Mouse (Mus musculus) midbrain, postnatal 0 days (tissue): Measurements from ENCODE around the gene Trappc11. TPM values are rescaled to one million over a fixed set of nuclear protein-coding genes. Genes with fewer than 3 reads are reported as not detected.

ENCODE experiments used
- ATAC-seq: fragments of 200-750 bp; cut with Nextera tagmentation; 2 replicates; pipeline ENCODE4 v1.8.0; 2017; ENCODE audit warnings: moderate number of reproducible peaks, mild to moderate bottlenecking, moderate TSS enrichment, moderate library complexity; ENCODE audit not compliant: low FRiP score
- DNase-seq: peaks from one replicate; pipeline ENCODE4 v3.0.0-alpha.2; 2015; ENCODE audit warnings: low spot score
- H3K27ac ChIP-seq: fragments of 300-500 bp; sonication (generic); 2 replicates; pipeline ENCODE4 v1.5.1; 2014; ENCODE audit warnings: low read depth, mild to moderate bottlenecking, low read length, mixed read lengths
- H3K27me3 ChIP-seq: fragments of 300-500 bp; sonication (generic); 2 replicates; pipeline ENCODE4 v1.6.1; 2014; ENCODE audit warnings: low read length, control low read depth, mixed read lengths; ENCODE audit not compliant: insufficient read depth
- H3K36me3 ChIP-seq: fragments of 300-500 bp; sonication (generic); 2 replicates; pipeline ENCODE4 v1.6.1; 2014; ENCODE audit warnings: low read length, control low read depth, mixed read lengths; ENCODE audit not compliant: insufficient read depth
- H3K4me1 ChIP-seq: fragments of 300-500 bp; sonication (generic); 2 replicates; pipeline ENCODE4 v1.6.1; 2014; ENCODE audit warnings: mild to moderate bottlenecking, control low read depth, antibody characterized with exemption, low read length, mixed read lengths; ENCODE audit not compliant: insufficient read depth
- H3K4me2 ChIP-seq: fragments of 300-500 bp; sonication (generic); 2 replicates; pipeline ENCODE4 v1.6.1; 2014; ENCODE audit warnings: low read depth, mild to moderate bottlenecking, low read length, mixed read lengths; ENCODE audit not compliant: poor library complexity, severe bottlenecking
- H3K4me3 ChIP-seq: fragments of 300-500 bp; sonication (generic); 2 replicates; pipeline ENCODE4 v1.5.1; 2014; ENCODE audit warnings: low read depth, mild to moderate bottlenecking, low read length, moderate library complexity
- H3K9ac ChIP-seq: fragments of 300-500 bp; sonication (generic); replicated peaks from 2 replicates; pipeline ENCODE4 v1.6.1; 2014; ENCODE audit warnings: mild to moderate bottlenecking, low read length, moderate library complexity, mixed read lengths; ENCODE audit not compliant: poor library complexity, severe bottlenecking
- H3K9me3 ChIP-seq: fragments of 300-500 bp; sonication (generic); 2 replicates; pipeline ENCODE4 v1.6.1; 2016; ENCODE audit warnings: low read length, control low read depth
- CTCF ChIP-seq: IDR thresholded peaks from 2 replicates; pipeline ENCODE4 v1.5.1; 2016; ENCODE audit warnings: antibody characterized with exemption, mild to moderate bottlenecking
- whole genome bisulfite sequencing: fragments of 180-500 bp; shearing (Covaris S2); extraction: QIAGEN DNeasy Blood & Tissue Kit; methylation state at CpG from one replicate; pipeline ENCODE4 v1.1.7; 2014; 5-methylcytosine and 5-hydroxymethylcytosine counted together
- polyA plus RNA-seq: library from polyadenylated mRNA; unstranded; fragments of >200 nt; fragmentation: Nextera tagmentation; extraction: Ambion mirVana; gene quantifications from 2 replicates; pipeline ENCODE4 v1.2.1, GENCODE M21; 2015
- total RNA-seq: library from RNA; depleted of rRNA; stranded (reverse); fragments of >200 nt; gene quantifications from 2 replicates; pipeline ENCODE4 v1.2.3, GENCODE M21; 2014

Trappc11 gene
- total and polyA plus RNA-seq, 2 experiments from 2014 or later = 28.5 to 44.1 TPM

GRCm38 (mm10) chr8:47501994-47502393, 31.3 kb downstream of the Trappc11 start:
- H3K27ac ChIP-seq = no peak overlapping the region
- DNase-seq (no peak), ATAC-seq (no peak)
- H3K4me2 ChIP-seq = no peak overlapping the region
- H3K4me1 ChIP-seq = no peaks in the 10 kb centered on the region
- peaks cover 62% of the 10 kb centered on the region for H3K36me3 ChIP-seq
- no peaks in the 10 kb centered on the region for H3K9me3 ChIP-seq
- no peak for TF ChIP-seq CTCF
- no peak overlapping the region for H3K4me3 ChIP-seq
- H3K9ac ChIP-seq = no peak overlapping the region
- 89% methylated on average over 2 of the region's 2 CpGs for WGBS
- H3K27me3 ChIP-seq = no peaks in the 10 kb centered on the region

GRCm38 (mm10) chr8:47495428-47495827, 37.8 kb downstream of the Trappc11 start:
- 87% methylated on average over 6 of the region's 6 CpGs for WGBS
- Histone ChIP-seq H3K4me1 (no peaks in the 10 kb centered on the region), H3K9ac (no peak overlapping the region), H3K4me3 (no peak overlapping the region), H3K36me3 (peaks cover 61% of the 10 kb centered on the region), H3K27me3 (no peaks in the 10 kb centered on the region), H3K4me2 (no peak overlapping the region), H3K9me3 (no peaks in the 10 kb centered on the region), H3K27ac (no peak overlapping the region)
- no peak for TF ChIP-seq CTCF
- no peak for ATAC-seq
- no peak for DNase-seq

GRCm38 (mm10) chr8:47494602-47495153, 38.6 kb downstream of the Trappc11 start:
- no peak overlapping the region for H3K9ac ChIP-seq
- no peak overlapping the region for H3K4me3 ChIP-seq
- no peak overlapping the region for H3K4me2 ChIP-seq
- no peaks in the 10 kb centered on the region for H3K9me3 ChIP-seq
- 90% methylated on average over 12 of the region's 12 CpGs for WGBS
- TF ChIP-seq CTCF = no peak
- peaks cover 57% of the 10 kb centered on the region for H3K36me3 ChIP-seq
- ATAC-seq = no peak
- no peaks in the 10 kb centered on the region for H3K4me1 ChIP-seq
- DNase-seq = no peak
- no peak overlapping the region for H3K27ac ChIP-seq
- H3K27me3 ChIP-seq = no peaks in the 10 kb centered on the region

- Histone ChIP-seq H3K27me3 (no peaks in the 10 kb centered on the region), H3K4me1 (no peaks in the 10 kb centered on the region), H3K36me3 (peaks cover 51% of the 10 kb centered on the region), H3K9ac (no peak overlapping the region), H3K4me3 (no peak overlapping the region), H3K4me2 (no peak overlapping the region), H3K27ac (no peak overlapping the region), H3K9me3 (no peaks in the 10 kb centered on the region)
- 93% methylated on average over 12 of the region's 12 CpGs for WGBS
- DNase-seq (no peak), ATAC-seq (no peak)
- no peak for TF ChIP-seq CTCF
Measured at GRCm38 (mm10) chr8:47493106-47493505, 40.2 kb downstream of the Trappc11 start.

- 90% methylated on average over 3 of the region's 3 CpGs for WGBS
Measured at GRCm38 (mm10) chr8:47487231-47487630, 46.0 kb downstream of the Trappc11 start.

GRCm38 (mm10) chr8:47482354-47483071, 50.8 kb downstream of the Trappc11 start:
- Histone ChIP-seq H3K4me3 (no peak overlapping the region), H3K4me2 (no peak overlapping the region), H3K4me1 (no peaks in the 10 kb centered on the region), H3K9ac (no peak overlapping the region), H3K27me3 (no peaks in the 10 kb centered on the region), H3K36me3 (0 out of 2 replicates have a peak, but pooled peaks cover 3% of the 10 kb centered on the region), H3K9me3 (no peaks in the 10 kb centered on the region), H3K27ac (no peak overlapping the region)
- ATAC-seq = no peak
- DNase-seq = no peak
- no peak for TF ChIP-seq CTCF
- 66% methylated on average over 12 of the region's 12 CpGs for WGBS

More at GRCm38 (mm10) chr8:47487231-47487630, 46.0 kb downstream of the Trappc11 start:
- DNase-seq (no peak), ATAC-seq (no peak)
- peaks cover 15% of the 10 kb centered on the region for H3K36me3 ChIP-seq
- TF ChIP-seq CTCF = 0 out of 2 replicates have a peak, but pooled peaks have one; percentile 6
- H3K27me3 ChIP-seq = no peaks in the 10 kb centered on the region
- no peak overlapping the region for H3K9ac ChIP-seq
- no peak overlapping the region for H3K27ac ChIP-seq
- no peaks in the 10 kb centered on the region for H3K9me3 ChIP-seq
- H3K4me2 ChIP-seq = no peak overlapping the region
- H3K4me3 ChIP-seq = no peak overlapping the region
- no peaks in the 10 kb centered on the region for H3K4me1 ChIP-seq
